Mouse (Mus musculus) midbrain, embryonic 13.5 days (tissue): ENCODE results near the gene Cachd1. TPM values are rescaled to one million over a fixed set of nuclear protein-coding genes. Genes with fewer than 3 reads are reported as not detected.
A peak's percentile ranks its signal among the peaks of the same experiment; 100 is the strongest.

Source experiments
- ATAC-seq: fragments of 200-750 bp; cut with Nextera tagmentation; 2 replicates; pipeline ENCODE4 v1.8.0; 2017; ENCODE audit warnings: mild to moderate bottlenecking, moderate TSS enrichment, moderate library complexity
- H3K27ac ChIP-seq: fragments of 300-500 bp; sonication (generic); 2 replicates; pipeline ENCODE4 v1.5.1; 2015; ENCODE audit warnings: inconsistent platforms, mild to moderate bottlenecking, moderate library complexity
- H3K27me3 ChIP-seq: fragments of 300-500 bp; sonication (generic); 2 replicates; pipeline ENCODE4 v1.6.1; 2015; ENCODE audit warnings: mild to moderate bottlenecking, inconsistent platforms
- H3K36me3 ChIP-seq: fragments of 300-500 bp; sonication (generic); 2 replicates; pipeline ENCODE4 v1.6.1; 2015; ENCODE audit warnings: mild to moderate bottlenecking, inconsistent platforms
- H3K4me1 ChIP-seq: fragments of 300-500 bp; sonication (generic); replicated peaks from 2 replicates; pipeline ENCODE4 v1.6.1; 2015; ENCODE audit warnings: inconsistent platforms
- H3K4me2 ChIP-seq: fragments of 300-500 bp; sonication (generic); replicated peaks from 2 replicates; pipeline ENCODE4 v1.6.1; 2015; ENCODE audit warnings: moderate library complexity, mild to moderate bottlenecking, inconsistent platforms
- H3K4me3 ChIP-seq: fragments of 300-500 bp; sonication (generic); replicated peaks from 2 replicates; pipeline ENCODE4 v1.5.1; 2015; ENCODE audit warnings: mild to moderate bottlenecking, inconsistent platforms
- H3K9ac ChIP-seq: fragments of 300-500 bp; sonication (generic); replicated peaks from 2 replicates; pipeline ENCODE4 v1.6.1; 2015; ENCODE audit warnings: mild to moderate bottlenecking, inconsistent platforms
- H3K9me3 ChIP-seq: fragments of 300-500 bp; sonication (generic); 2 replicates; pipeline ENCODE4 v1.6.1; 2016; ENCODE audit warnings: mild to moderate bottlenecking, inconsistent platforms
- WGBS: fragments of 180-500 bp; shearing (Covaris S2); methylation state at CpG from one replicate; pipeline ENCODE4 v1.1.7; 2015; 5-methylcytosine and 5-hydroxymethylcytosine counted together
- polyA plus RNA-seq: library from polyadenylated mRNA; unstranded; fragments of >200 nt; fragmentation: Nextera tagmentation; extraction: Ambion mirVana; gene quantifications from 2 replicates; pipeline ENCODE4 v1.2.1, GENCODE M21; 2015

Gene Cachd1
- polyA plus RNA-seq: 30.0 and 38.9 TPM in 2 replicates

DNA sequence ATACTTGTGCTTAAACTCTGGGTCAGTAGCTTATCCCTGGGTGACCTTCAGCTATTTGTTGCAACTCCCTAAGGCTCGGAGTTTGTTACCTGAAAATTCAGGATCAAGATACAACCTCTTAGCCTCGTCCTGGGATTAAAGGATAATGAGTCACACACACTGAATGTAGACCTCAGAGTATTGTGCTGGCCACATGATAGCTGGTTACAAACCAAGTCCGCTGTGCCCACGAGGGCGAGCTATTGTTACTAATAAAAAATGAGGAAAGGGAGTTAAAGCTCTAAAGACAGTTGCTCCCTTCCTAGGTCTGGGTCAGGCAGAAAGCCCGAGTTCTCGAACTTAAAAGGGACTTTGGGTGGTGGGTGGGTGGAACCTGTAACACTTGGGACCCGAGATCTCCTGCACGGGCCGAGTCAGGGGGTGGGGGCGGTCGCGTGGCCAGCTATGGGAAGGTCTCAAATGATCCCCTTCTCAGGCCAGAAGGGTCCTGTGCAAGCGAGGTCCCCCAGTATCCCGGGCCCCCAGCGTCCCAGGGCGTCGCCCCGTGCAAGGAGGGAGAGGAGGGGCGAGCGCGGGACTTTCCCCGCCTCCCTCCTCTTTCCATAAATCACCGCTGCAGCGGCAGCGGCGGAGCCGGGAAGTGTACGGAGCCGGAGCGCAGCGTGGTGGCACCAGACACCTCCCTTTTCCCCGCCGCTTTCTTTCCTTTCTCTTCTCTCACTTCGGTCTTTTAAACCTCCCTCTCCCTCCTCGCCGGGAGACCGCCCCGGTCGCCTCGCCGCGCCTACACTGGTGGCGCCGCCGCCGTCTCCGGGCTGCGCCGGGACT is at the start of gene Cachd1:
Gene Cachd1, plus strand, starts transcription at position 633 of the 828 bp plus-strand sequence.
- no peaks in the 10 kb centered on the region for H3K36me3 ChIP-seq
- H3K9me3 ChIP-seq: no peaks in the 10 kb centered on the region
- peak within 1 kb of the TSS; percentile 82 for H3K4me2 ChIP-seq
- peaks cover 40% of the 10 kb centered on the region for H3K4me1 ChIP-seq
- peak within 1 kb of the TSS; percentile 96 for H3K27ac ChIP-seq
- H3K9ac ChIP-seq: peak within 1 kb of the TSS; percentile 96
- peak within 1 kb of the TSS; percentile 98 for H3K4me3 ChIP-seq
- no peaks in the 10 kb centered on the region for H3K27me3 ChIP-seq
- under 1% methylated on average over 33 of the region's 50 CpGs for WGBS
- peak; percentile 79 for ATAC-seq

DNA sequence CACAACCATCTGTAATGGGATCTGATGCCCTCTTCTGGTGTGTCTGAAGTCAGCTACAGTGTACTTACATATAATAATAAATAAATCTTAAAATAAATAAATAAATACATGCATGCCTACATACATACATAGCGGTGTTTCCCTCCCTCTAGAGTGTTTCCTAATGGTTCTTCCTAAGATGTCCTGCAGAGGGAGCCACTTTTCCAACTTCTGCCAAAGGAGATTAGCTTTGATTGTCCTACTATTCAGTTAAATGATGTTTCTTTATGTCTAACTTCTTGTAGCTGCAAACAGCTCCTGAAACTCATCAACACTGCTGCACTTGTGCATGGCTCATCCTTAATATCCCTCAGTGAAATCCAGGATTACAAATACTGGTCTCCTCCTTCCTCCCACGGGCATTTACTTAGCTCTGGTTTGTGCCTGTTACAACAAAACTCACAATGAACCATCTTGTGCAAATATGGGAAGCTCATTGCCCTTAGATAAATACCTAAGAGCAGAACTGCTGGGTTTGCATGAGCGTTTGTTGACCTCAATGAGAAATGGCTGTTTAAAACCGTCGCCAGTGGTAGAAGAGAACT is 47.5 kb upstream of the Cachd1 start:
- H3K27me3 ChIP-seq: no peaks in the 10 kb centered on the region
- ATAC-seq: no peak
- no peak overlapping the region for H3K4me2 ChIP-seq
- H3K36me3 ChIP-seq: no peaks in the 10 kb centered on the region
- H3K9me3 ChIP-seq: no peaks in the 10 kb centered on the region
- no peak overlapping the region for H3K4me3 ChIP-seq
- no peak overlapping the region for H3K27ac ChIP-seq
- H3K4me1 ChIP-seq: peaks cover 12% of the 10 kb centered on the region
- no peak overlapping the region for H3K9ac ChIP-seq
- WGBS: 85% methylated on average over 5 of the region's 5 CpGs

DNA sequence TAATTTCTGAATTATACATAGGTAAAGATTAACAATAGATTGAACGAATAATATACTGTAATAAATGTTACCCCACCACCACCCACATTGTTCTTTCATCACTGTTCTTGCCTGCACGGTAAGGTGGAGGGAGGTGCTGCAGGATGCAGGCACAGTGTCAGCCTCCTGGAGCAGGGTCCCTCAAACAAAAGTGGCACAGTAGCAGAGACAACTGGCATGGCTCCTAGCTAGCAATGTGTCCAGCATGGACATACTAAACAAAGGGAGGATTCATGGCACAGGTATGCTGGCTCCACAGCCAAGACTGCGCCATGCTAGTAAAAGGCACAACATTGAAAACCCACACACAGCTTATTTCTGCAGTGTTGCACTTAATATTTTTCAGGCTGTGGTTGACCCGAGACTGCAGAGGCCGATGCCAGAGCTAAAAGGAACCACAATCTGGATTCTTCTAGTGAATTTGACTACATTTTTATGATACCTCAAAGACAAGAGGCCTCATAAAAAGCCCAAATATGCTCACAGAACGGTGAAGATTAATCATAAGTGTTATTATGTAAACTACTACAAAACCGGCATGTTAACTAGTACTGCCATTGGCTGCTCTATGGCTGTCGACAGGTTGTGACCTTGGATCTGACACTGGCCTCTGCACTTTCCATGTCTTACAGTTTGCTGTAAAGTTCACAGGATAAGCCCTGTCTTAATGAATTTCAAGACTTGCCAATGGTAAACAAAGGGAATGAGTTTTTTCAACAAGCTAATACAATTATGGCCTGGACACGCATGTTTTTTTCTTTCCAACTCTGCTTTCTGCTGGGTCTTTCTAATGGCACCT is 41.2 kb upstream of the Cachd1 start:
- Histone ChIP-seq H3K27me3 (no peaks in the 10 kb centered on the region), H3K36me3 (no peaks in the 10 kb centered on the region), H3K4me1 (peaks cover 16% of the 10 kb centered on the region), H3K4me2 (no peak overlapping the region), H3K4me3 (no peak overlapping the region), H3K27ac (no peak overlapping the region), H3K9ac (no peak overlapping the region), H3K9me3 (no peaks in the 10 kb centered on the region; the same call in 1 of the 2 replicates)
- ATAC-seq: peak; percentile 56; the same call in 1 of the 2 replicates
- WGBS: 49% methylated on average over 9 of the region's 9 CpGs

DNA sequence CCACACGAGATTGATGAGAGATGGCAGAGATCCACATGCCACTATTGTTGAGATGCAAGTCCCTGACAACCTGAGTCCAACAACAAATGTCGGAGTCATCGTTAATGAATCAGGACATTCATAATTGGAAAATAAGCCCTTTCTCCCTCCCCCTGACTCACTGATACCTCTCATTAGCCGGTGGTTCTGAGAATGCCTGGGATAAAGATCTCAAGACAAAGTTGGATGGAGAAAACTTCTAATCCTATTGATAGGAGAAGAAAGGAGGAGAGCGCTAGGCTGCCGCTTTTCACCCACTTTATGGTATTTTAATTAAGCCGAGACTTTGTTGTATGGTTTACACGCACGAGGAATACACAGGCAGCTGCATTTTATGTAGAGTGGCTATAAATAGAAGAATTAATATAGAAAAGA is 40.5 kb upstream of the Cachd1 start:
- no peak overlapping the region for H3K27ac ChIP-seq
- peak; percentile 85 for ATAC-seq

DNA sequence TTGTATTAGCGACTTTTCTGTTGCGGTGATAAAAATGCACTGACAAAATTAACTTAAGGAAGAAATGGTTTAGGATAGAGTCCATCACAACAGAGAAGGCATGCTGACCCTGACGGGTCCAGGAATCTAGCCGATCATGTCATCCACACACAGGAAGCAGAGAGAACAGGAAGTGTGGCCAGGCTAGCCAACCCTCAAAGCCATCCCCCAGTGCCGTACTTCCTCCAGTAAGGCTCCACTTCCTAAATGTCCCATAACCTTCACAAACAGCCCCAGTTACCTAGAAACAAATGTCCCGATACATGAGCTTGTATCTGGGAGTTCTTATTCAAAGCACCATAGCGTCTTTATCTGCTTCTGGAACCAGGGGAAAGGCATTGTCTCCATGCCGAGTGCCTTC is 32.9 kb upstream of the Cachd1 start:
- WGBS: 81% methylated on average over 8 of the region's 8 CpGs
- no peaks in the 10 kb centered on the region; the same call in 1 of the 2 replicates for H3K9me3 ChIP-seq
- no peak overlapping the region for H3K9ac ChIP-seq
- no peak overlapping the region for H3K27ac ChIP-seq
- no peaks in the 10 kb centered on the region for H3K36me3 ChIP-seq
- no peak overlapping the region for H3K4me2 ChIP-seq
- H3K27me3 ChIP-seq: no peaks in the 10 kb centered on the region
- ATAC-seq: no peak
- no peak overlapping the region for H3K4me3 ChIP-seq
- H3K4me1 ChIP-seq: no peaks in the 10 kb centered on the region

More for the DNA sequence above, 40.5 kb upstream of the Cachd1 start:
- 13% methylated on average over 9 of the region's 9 CpGs for WGBS
- H3K9me3 ChIP-seq: no peaks in the 10 kb centered on the region; the same call in 1 of the 2 replicates
- no peak overlapping the region for H3K4me3 ChIP-seq
- H3K4me1 ChIP-seq: peaks cover 16% of the 10 kb centered on the region
- no peak overlapping the region for H3K9ac ChIP-seq
- no peaks in the 10 kb centered on the region for H3K36me3 ChIP-seq
- H3K4me2 ChIP-seq: no peak overlapping the region
- no peaks in the 10 kb centered on the region for H3K27me3 ChIP-seq

DNA sequence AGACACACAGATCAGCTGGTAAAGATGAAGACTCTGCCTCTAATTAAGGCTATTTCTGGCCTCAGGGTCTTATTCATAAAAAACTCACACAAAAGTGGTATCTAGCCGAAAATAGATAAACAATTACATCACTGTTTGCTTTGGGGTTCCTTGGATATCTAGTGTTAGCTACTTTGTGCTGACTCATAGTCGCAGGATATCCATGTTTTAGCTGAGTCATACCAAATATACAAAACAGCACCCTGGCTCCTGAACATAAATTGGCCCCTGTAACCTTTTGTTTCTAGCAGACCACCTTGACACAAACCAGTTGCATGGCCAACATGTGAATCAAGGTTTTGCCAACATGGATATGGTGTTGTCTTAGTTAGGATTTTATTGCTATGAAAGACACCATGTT is 24.2 kb upstream of the Cachd1 start:
- no peak overlapping the region for H3K9ac ChIP-seq
- H3K4me3 ChIP-seq: no peak overlapping the region
- ATAC-seq: no peak
- 90% methylated on average over 2 of the region's 2 CpGs for WGBS
- no peaks in the 10 kb centered on the region for H3K9me3 ChIP-seq
- no peaks in the 10 kb centered on the region for H3K36me3 ChIP-seq
- no peak overlapping the region for H3K4me2 ChIP-seq
- no peak overlapping the region for H3K27ac ChIP-seq
- H3K27me3 ChIP-seq: no peaks in the 10 kb centered on the region
- no peaks in the 10 kb centered on the region for H3K4me1 ChIP-seq

DNA sequence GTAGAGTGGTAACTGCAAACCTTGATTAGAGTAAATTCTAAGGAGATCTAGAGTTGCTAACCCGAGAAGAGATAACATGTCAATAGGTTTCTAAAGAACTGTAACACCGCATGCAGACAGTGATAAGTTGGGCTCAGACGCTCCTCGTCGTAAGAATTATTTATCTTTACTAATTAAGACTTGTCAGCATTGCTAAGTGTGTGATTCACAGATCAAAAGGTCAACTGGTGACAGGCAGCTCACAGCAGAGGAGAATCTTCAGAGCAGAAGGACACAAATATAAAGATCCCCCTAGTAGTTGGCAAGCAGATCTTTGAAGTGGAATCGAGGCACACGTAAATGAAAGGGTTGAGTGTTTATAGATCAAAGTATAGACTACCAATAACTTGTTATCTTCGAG is 20.8 kb upstream of the Cachd1 start:
- 87% methylated on average over 8 of the region's 8 CpGs for WGBS
- no peak overlapping the region for H3K4me3 ChIP-seq
- no peak overlapping the region for H3K9ac ChIP-seq
- no peaks in the 10 kb centered on the region for H3K27me3 ChIP-seq
- no peak for ATAC-seq
- no peaks in the 10 kb centered on the region for H3K36me3 ChIP-seq
- H3K27ac ChIP-seq: no peak overlapping the region
- no peak overlapping the region for H3K4me2 ChIP-seq
- H3K9me3 ChIP-seq: no peaks in the 10 kb centered on the region
- no peaks in the 10 kb centered on the region for H3K4me1 ChIP-seq

DNA sequence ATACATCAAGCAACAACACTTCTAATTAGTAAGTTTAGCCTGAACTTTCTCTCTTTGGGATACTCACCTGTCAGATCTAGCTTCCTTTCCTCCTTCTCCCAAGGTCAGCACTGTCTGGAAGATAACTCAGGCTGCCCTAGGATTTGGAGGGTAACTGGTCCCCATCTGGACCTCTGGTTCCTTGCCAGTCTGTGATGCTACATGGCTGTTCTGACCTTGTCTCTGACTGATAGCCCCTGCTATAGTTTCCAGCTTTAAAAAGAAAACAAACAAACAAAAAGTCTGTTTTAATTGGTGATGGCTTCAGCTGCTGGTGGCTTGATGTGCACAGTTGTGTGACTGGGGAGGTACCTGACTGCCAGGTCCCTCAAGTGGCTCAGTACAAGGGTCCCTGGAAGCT is 20.0 kb upstream of the Cachd1 start:
- ATAC-seq: no peak
- Histone ChIP-seq H3K36me3 (no peaks in the 10 kb centered on the region), H3K4me3 (no peak overlapping the region), H3K4me1 (no peaks in the 10 kb centered on the region), H3K4me2 (no peak overlapping the region), H3K9ac (no peak overlapping the region), H3K27me3 (no peaks in the 10 kb centered on the region), H3K9me3 (no peaks in the 10 kb centered on the region), H3K27ac (no peak overlapping the region)

DNA sequence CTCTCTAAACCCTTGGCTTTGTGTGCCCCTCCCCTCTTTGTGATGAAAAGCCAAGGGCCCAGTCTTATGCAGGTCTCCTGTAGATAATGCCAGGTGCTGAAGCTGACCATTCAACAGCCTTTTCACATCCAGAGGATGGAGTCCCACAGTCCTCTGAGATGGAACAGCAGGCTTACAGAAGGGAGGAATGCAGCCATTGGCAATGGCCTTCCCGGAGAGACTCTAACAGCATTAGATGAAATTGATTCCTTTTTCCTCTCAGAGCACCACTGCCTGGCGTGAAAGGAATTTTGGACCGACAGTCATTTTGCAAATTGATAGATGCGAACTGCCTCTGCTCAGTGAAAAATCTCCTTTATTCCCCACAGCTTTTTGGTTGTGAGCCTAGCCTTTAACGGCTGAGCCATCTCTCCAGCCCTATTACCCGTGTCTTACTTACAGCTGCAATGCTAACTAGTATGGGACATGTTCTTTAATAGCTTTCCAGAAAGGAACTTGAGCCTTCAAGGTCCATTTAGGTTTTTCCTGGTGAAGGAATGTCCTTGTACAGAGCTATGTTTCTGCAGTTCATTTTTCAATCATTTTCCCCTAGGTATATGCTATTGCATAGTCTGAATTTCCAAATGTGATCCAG is 18.1 kb upstream of the Cachd1 start:
- Histone ChIP-seq H3K36me3 (no peaks in the 10 kb centered on the region), H3K27ac (no peak overlapping the region), H3K27me3 (no peaks in the 10 kb centered on the region), H3K4me2 (no peak overlapping the region), H3K9me3 (no peaks in the 10 kb centered on the region), H3K4me1 (no peaks in the 10 kb centered on the region), H3K9ac (no peak overlapping the region), H3K4me3 (no peak overlapping the region)
- ATAC-seq: no peak
- 85% methylated on average over 6 of the region's 6 CpGs for WGBS

DNA sequence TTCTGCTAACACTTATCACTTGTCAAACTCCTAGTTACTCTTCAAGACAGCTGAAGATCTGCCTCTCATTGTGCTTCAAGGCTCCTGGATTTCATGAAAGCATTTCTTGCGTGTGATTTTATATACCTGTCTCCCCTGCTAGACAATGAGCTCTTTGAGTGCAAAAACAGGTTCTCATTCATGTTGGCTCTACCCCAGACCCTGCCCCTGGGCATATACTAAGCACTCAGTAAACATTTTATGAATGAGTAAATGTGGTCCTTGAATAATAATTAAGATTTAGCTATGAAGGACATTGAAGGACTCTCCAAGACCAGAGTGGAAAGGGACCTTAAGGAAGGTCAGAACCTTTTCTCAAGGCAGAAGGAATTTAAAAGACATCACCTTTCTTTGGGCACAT is 16.9 kb upstream of the Cachd1 start:
- Histone ChIP-seq H3K4me2 (no peak overlapping the region), H3K36me3 (no peaks in the 10 kb centered on the region), H3K27me3 (no peaks in the 10 kb centered on the region), H3K4me3 (no peak overlapping the region), H3K27ac (no peak overlapping the region), H3K4me1 (no peaks in the 10 kb centered on the region), H3K9ac (no peak overlapping the region), H3K9me3 (no peaks in the 10 kb centered on the region)
- ATAC-seq: no peak
- 94% methylated on average over 1 of the region's 1 CpGs for WGBS

DNA sequence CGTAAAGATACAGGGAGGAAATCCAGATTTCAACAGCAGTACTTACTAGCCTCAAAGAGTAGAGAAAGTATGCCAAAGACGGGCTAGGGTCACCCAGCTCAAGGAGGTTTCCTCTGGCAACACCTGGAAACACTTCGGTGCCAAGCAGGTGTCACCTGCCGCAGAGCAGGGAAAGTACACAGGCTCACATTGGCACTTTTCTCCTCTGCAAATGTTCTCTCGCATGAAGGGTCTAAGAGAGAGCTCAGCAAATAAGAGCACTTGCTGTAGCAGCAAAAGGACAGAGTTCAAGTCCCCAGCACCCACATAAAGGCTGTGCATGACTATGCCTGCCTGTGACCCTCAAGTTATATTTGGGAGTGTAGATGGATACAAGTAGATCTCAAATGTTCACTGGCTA is 16.1 kb upstream of the Cachd1 start:
- no peaks in the 10 kb centered on the region for H3K9me3 ChIP-seq
- H3K4me3 ChIP-seq: no peak overlapping the region
- H3K27me3 ChIP-seq: no peaks in the 10 kb centered on the region
- WGBS: 92% methylated on average over 5 of the region's 5 CpGs
- H3K9ac ChIP-seq: no peak overlapping the region
- no peak overlapping the region for H3K4me2 ChIP-seq
- no peaks in the 10 kb centered on the region for H3K36me3 ChIP-seq
- no peaks in the 10 kb centered on the region for H3K4me1 ChIP-seq
- ATAC-seq: no peak
- H3K27ac ChIP-seq: no peak overlapping the region
